Mouse (Mus musculus) embryonic facial prominence, embryonic 11.5 days (tissue): ENCODE measurements around the gene Gskip. TPM values are rescaled to one million over a fixed set of nuclear protein-coding genes. Genes with fewer than 3 reads are reported as not detected.

Experiments
- ATAC-seq: fragments of 200-750 bp; cut with Nextera tagmentation; replicated peaks from 2 replicates; pipeline ENCODE4 v1.8.0; 2017; ENCODE audit warnings: low read depth; ENCODE audit not compliant: insufficient number of reproducible peaks, low FRiP score, low TSS enrichment
- DNase-seq: peaks from one replicate; pipeline ENCODE4 v3.0.0-alpha.2; 2015; ENCODE audit warnings: low spot score
- H3K27ac ChIP-seq: fragments of 300-500 bp; sonication (generic); replicated peaks from 2 replicates; pipeline ENCODE4 v1.5.1; 2014; ENCODE audit warnings: mild to moderate bottlenecking, low read depth, low read length, control low read depth
- H3K27me3 ChIP-seq: fragments of 300-500 bp; sonication (generic); 2 replicates; pipeline ENCODE4 v1.6.1; 2014; ENCODE audit warnings: mild to moderate bottlenecking, low read length, moderate library complexity, mixed read lengths; ENCODE audit not compliant: control insufficient read depth, insufficient read depth
- H3K36me3 ChIP-seq: fragments of 300-500 bp; sonication (generic); replicated peaks from 2 replicates; pipeline ENCODE4 v1.6.1; 2014; ENCODE audit warnings: low read depth, mild to moderate bottlenecking, low read length, moderate library complexity, mixed read lengths; ENCODE audit not compliant: control insufficient read depth, insufficient read depth
- H3K4me1 ChIP-seq: fragments of 300-500 bp; sonication (generic); 2 replicates; pipeline ENCODE4 v1.6.1; 2014; ENCODE audit warnings: low read length, mixed read lengths; ENCODE audit not compliant: control insufficient read depth, insufficient read depth
- H3K4me2 ChIP-seq: fragments of 300-500 bp; sonication (generic); 2 replicates; pipeline ENCODE4 v1.6.1; 2014; ENCODE audit warnings: low read depth, mild to moderate bottlenecking, control low read depth, low read length, moderate library complexity
- H3K4me3 ChIP-seq: fragments of 300-500 bp; sonication (generic); 2 replicates; pipeline ENCODE4 v1.5.1; 2014; ENCODE audit warnings: low read depth, low read length, control low read depth
- H3K9ac ChIP-seq: fragments of 300-500 bp; sonication (generic); replicated peaks from 2 replicates; pipeline ENCODE4 v1.6.1; 2014; ENCODE audit warnings: mild to moderate bottlenecking, control low read depth, low read length
- H3K9me3 ChIP-seq: fragments of 300-500 bp; sonication (generic); replicated peaks from 2 replicates; pipeline ENCODE4 v1.6.1; 2016; ENCODE audit warnings: mild to moderate bottlenecking, low read length, inconsistent platforms, mixed read lengths; ENCODE audit not compliant: control insufficient read depth
- WGBS: fragments of 180-500 bp; shearing (Covaris S2); extraction: QIAGEN DNeasy Blood & Tissue Kit; methylation state at CpG from one replicate; pipeline ENCODE4 v1.1.7; 2014; 5-methylcytosine and 5-hydroxymethylcytosine counted together
- polyA plus RNA-seq: library from polyadenylated mRNA; unstranded; fragments of >200 nt; fragmentation: Nextera tagmentation; extraction: Ambion mirVana; gene quantifications from 2 replicates; pipeline ENCODE4 v1.2.1, GENCODE M21; 2014

Gskip gene
- polyA plus RNA-seq, 1 experiment from 2014 or later = 34.5 TPM

GRCm38 (mm10) chr12:105739656-105740055, 55.0 kb downstream of the Gskip start:
- Histone ChIP-seq H3K36me3 (no peaks in the 10 kb centered on the region), H3K9ac (no peak overlapping the region), H3K9me3 (no peaks in the 10 kb centered on the region), H3K4me1 (no peaks in the 10 kb centered on the region), H3K27me3 (no peaks in the 10 kb centered on the region), H3K27ac (no peak overlapping the region), H3K4me2 (no peak overlapping the region), H3K4me3 (no peak overlapping the region)
- 90% methylated on average over 8 of the region's 8 CpGs for WGBS
- ATAC-seq (no peak), DNase-seq (no peak)

- H3K9ac ChIP-seq = no peak overlapping the region
- DNase-seq (no peak), ATAC-seq (no peak)
- H3K27me3 ChIP-seq = no peaks in the 10 kb centered on the region
- WGBS = 81% methylated on average over 5 of the region's 5 CpGs
- no peaks in the 10 kb centered on the region for H3K36me3 ChIP-seq
- H3K4me2 ChIP-seq = no peak overlapping the region
- no peak overlapping the region for H3K4me3 ChIP-seq
- no peak overlapping the region for H3K27ac ChIP-seq
- H3K4me1 ChIP-seq = no peaks in the 10 kb centered on the region
- H3K9me3 ChIP-seq = no peaks in the 10 kb centered on the region
Measured at GRCm38 (mm10) chr12:105748114-105748513, 63.5 kb downstream of the Gskip start.

Other genes starting within 250 kb of the Gskip start
- 6.0 and 6.1 TPM in 2 replicates for gene D430019H16Rik, start 231.0 kb upstream of the Gskip start, polyA plus RNA-seq
- gene Bdkrb2, start 121.6 kb upstream of the Gskip start, polyA plus RNA-seq = 0.17 and 0.21 TPM in 2 replicates
- gene Bdkrb1, start 81.7 kb upstream of the Gskip start, polyA plus RNA-seq = 0.17 TPM in 1 of 2 replicates, not detected in the other
- 11.7 and 12.6 TPM in 2 replicates for gene Atg2b, start 382 bp downstream of the Gskip start, polyA plus RNA-seq
- gene Ak7, start 21.1 kb downstream of the Gskip start, polyA plus RNA-seq = 0.24 TPM in 1 of 2 replicates, not detected in the other
- 245 and 292 TPM in 2 replicates for gene Papola, start 99.9 kb downstream of the Gskip start, polyA plus RNA-seq